In the genomic region with DNA sequence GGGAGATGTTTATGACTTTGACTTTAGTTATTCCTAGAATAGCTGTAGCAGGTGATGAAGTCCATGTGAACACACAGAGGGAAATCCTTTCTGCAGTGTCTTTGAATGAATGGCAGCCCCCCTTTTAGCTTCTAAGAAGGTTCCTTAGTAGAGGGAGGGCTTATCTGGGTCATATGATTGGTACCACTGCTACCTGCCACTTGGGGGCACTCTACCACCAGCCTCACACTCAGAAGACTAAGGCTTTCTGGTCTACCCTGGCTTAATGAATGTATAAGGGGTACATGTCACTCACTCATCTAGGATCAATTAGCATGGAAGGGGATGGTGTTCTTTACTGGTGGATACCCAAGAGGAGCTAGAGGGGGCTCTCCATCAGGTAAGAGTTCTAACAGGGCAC, we compare ENCODE assay signal across 14 mouse cellular contexts. TPM values are rescaled to one million over a fixed set of nuclear protein-coding genes. Genes with fewer than 3 reads are reported as not detected.
DNase-seq lines count a peak whose midpoint lies in the region; ATAC-seq and TF ChIP-seq lines count a peak whose summit lies in the region.
"Had no signal": no experiment of that assay in that cellular context is flagged by ENCODE, and none has a peak within 500 bp of the region (broad histone marks: within the 10 kb centered on the region; RNA-seq: fewer than 3 reads in every experiment).

No protein-coding gene starts in this region.

- ATAC-seq in kidney, embryonic 16.5 days (ENCODE audit: low FRiP score, low TSS enrichment): no peak
- peak; percentile 58 for ATAC-seq in megakaryocyte progenitor cell, adult 5-6 weeks (replicated peaks; ENCODE audit: poor library complexity)
- ATAC-seq: forebrain, embryonic 14.5 days had no signal

- no peak overlapping the region for H3K27ac ChIP-seq in kidney, adult 2 months (ENCODE audit: insufficient read depth, low read depth, low read length)
- H3K27ac ChIP-seq in kidney, embryonic 16.5 days (ENCODE audit: low read length): no peak overlapping the region
- H3K27ac ChIP-seq: liver, embryonic 13.5 days had no signal

- no peaks in the 10 kb centered on the region for H3K27me3 ChIP-seq in kidney, adult 2 months (replicated peaks; ENCODE audit: control insufficient read depth, insufficient read depth, low read length)
- no peaks in the 10 kb centered on the region for H3K27me3 ChIP-seq in kidney, embryonic 16.5 days (ENCODE audit: insufficient read depth, low read length)
- H3K27me3 ChIP-seq: liver, embryonic 13.5 days; megakaryocyte, embryonic 14.5 days had no signal

- H3K4me3 ChIP-seq in kidney, adult 2 months (ENCODE audit: insufficient read depth, low read depth, low read length): no peak overlapping the region
- no peak overlapping the region for H3K4me3 ChIP-seq in kidney, embryonic 16.5 days (ENCODE audit: low read length)
- H3K4me3 ChIP-seq: liver, embryonic 13.5 days; megakaryocyte, embryonic 14.5 days had no signal

- H3K36me3 ChIP-seq in kidney, adult 2 months (ENCODE audit: control insufficient read depth, insufficient read depth, low read length): no peaks in the 10 kb centered on the region
- H3K36me3 ChIP-seq in kidney, embryonic 16.5 days (ENCODE audit: insufficient read depth, low read length): peaks cover 10% of the 10 kb centered on the region; the same call in 1 of the 2 replicates
- H3K36me3 ChIP-seq: liver, embryonic 13.5 days had no signal

- no peak overlapping the region for H3K9ac ChIP-seq in kidney, embryonic 16.5 days (replicated peaks; ENCODE audit: low read length)
- H3K9ac ChIP-seq: liver, embryonic 13.5 days had no signal

- TF ChIP-seq CTCF in kidney, adult 2 months (conservative IDR thresholded peaks at IDR 0.05; ENCODE audit: insufficient read depth, insufficient read length, low read depth, low read length): peak; percentile 67

- DNase-seq in adrenal gland, postnatal 25 days: peak; percentile 12
- DNase-seq in adrenal gland, adult 8-10 months: no peak
- DNase-seq in kidney, adult 2 months: no peak
- peak; percentile 8 for DNase-seq in right cerebral cortex, adult 18-20 months
- DNase-seq in right cerebral cortex, postnatal 25 days: no peak
- no peak for DNase-seq in left cerebral cortex, adult 11 months (ENCODE audit: low spot score)
- DNase-seq: cerebellum, postnatal 25 days; gastrocnemius, postnatal 36 days; liver, embryonic 13.5 days; right cerebral cortex, postnatal 4 days had no signal

- H3K4me1 ChIP-seq in kidney, adult 2 months (ENCODE audit: control insufficient read depth, insufficient read depth, low read length): no peaks in the 10 kb centered on the region; the same call in 1 of the 2 replicates
- H3K4me1 ChIP-seq in kidney, embryonic 16.5 days (ENCODE audit: insufficient read depth, low read length): no peaks in the 10 kb centered on the region
- H3K4me1 ChIP-seq: liver, embryonic 13.5 days; megakaryocyte, embryonic 14.5 days had no signal

- no peaks in the 10 kb centered on the region for H3K9me3 ChIP-seq in kidney, embryonic 16.5 days (ENCODE audit: low read length)
- H3K9me3 ChIP-seq: liver, embryonic 13.5 days; megakaryocyte, embryonic 14.5 days had no signal

- TF ChIP-seq POLR2A in kidney, adult 2 months (IDR thresholded peaks at IDR 0.05; ENCODE audit: low read depth, low read length): no peak

- no peak overlapping the region for H3K4me2 ChIP-seq in kidney, embryonic 16.5 days (replicated peaks; ENCODE audit: low read depth, low read length)
- H3K4me2 ChIP-seq: liver, embryonic 13.5 days had no signal

RNA-seq across cellular contexts. Expression of a gene that starts 24.7 kb away (rescaled TPM):
- total RNA-seq in adrenal gland, postnatal 25 days (2021): 0.21 TPM in 1 of 2 replicates, not detected in the other
- total RNA-seq in adrenal gland, adult 8-10 months (2022): under 1 TPM; 0.13 to 0.80 (median 0.46) TPM
- polyA plus RNA-seq in kidney, adult 2 months (2012; rRNA removed): 0.08 TPM in 1 of 2 replicates, not detected in the other
- 0.21 TPM in 1 of 2 replicates, not detected in the other for polyA plus RNA-seq in kidney, embryonic 16.5 days (2015; fragmentation: Nextera tagmentation; extraction: Ambion mirVana)
- not detected in 2 replicates for total RNA-seq in megakaryocyte progenitor cell, adult 5-6 weeks (2015)
- total RNA-seq in megakaryocyte progenitor cell, adult 5-6 weeks (2017): not detected in 2 replicates
- total RNA-seq: gastrocnemius, postnatal 36 days had no signal
- polyA plus RNA-seq: liver, embryonic 13.5 days had no signal

Comparison
In these comparisons a context has a peak if more than half of its experiments do, and no peak if none do; other contexts are left out.
1. DNase-seq: peak in adrenal gland, postnatal 25 days (single experiment) and right cerebral cortex, adult 18-20 months (single experiment); none in adrenal gland, adult 8-10 months (single experiment), kidney, adult 2 months (single experiment), right cerebral cortex, postnatal 25 days (single experiment) and left cerebral cortex, adult 11 months (single experiment).